Mouse (Mus musculus): Measurements from ENCODE around the gene Inhbe.

Gene Inhbe

DNA sequence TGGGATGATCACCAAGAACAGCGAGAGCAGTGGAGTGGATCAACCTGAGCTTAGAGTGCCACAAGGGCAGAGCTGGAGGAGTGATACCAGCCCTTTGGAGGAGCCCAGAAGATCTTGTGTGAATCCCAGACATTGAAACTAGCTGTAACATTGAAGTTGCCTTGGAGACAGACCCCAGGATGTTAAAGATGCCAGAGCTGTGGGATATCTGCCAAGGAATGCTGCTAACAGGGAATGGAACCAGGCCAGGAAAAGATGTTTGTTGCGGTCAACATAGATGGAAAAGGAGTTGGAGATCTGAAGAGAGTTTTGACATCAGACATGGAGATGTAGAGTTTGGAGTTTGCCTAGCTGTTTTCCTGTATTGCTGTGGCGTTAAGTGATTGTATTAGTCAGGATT, 8.0 kb downstream of the Inhbe start:
- no peak for DNase-seq (ENCODE audit: low spot score in 2 of 2)

DNA sequence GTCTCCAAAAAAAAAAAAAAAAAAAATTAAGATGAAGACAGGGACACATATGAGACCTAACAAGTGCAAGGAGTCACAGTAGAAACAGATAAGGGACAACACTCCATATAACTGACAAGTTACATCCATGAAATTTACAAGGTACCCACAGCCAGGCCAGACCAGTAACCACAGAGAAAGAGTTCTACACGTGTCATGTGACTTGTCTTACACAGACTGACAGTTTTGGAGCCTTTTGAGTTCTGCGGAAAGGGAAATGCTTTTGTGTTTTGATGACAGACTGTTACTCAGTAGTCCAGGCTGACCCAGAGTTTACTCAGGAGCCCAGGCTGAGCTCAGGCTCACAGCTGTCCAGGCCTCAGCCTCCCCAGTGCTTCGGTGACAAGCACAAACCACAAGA, 11.2 kb downstream of the Inhbe start:
- DNase-seq (ENCODE audit: low spot score in 2 of 2), result no peak

DNA sequence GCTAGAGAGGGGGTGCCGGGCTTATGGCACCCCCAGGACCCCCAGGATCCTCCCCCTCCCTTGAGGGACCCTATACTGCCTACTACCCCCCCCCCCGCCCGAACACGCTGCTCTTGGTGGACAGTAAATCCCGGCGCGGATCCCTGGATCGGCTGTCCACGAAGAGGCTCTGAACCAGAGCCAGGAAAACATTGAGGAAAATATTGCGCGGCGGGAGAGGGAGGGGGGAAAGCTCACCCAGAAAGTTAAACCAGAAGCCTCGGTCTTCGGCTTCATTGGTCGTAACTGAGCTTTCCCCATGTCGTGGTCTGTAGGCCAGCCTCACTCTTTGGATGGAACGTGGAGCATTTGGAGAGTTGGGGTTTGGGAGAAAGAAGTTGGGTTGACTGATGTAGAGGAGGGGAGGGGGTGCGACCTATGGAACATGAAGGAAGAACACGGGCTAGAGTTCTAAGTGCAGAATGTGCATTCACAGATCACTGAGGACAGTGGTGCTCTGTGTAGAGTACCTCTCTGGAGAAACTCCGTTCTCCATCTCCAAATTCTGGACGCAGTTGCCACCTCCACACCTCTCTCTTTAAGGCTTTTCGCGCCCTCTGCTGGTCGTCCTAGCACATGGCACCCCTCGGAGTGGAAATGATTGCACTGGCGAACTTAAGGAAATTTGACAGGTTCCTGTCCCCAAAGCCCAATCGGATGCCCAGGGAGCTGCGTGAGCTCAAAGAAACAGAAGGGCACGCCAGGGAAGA, 12.1 kb downstream of the Inhbe start, which contains the start of gene Gli1:
TSS of gene Gli1 (minus strand) at position 84 of the 749 bp plus-strand sequence.
- peak; percentile 59 to 76 for DNase-seq (ENCODE audit: low spot score in 2 of 2)

DNA sequence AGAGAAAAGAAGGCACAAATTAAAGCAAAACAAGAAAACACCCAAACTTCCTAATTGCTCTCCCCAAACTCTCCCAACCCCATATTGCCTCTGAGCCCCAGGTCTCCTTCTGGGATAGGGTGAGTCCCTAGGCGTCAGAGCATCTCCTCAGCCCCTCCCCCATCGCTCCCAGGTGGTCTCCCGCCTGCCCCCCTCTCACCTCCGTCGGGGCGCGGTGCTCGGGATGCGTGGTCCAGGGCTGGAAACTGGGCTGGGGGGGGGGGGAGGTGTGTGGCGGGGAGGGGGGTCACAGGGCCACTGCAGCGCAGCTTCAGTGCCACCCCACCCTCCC, 12.9 kb downstream of the Inhbe start:
- DNase-seq (ENCODE audit: low spot score in 2 of 2), result no peak

DNA sequence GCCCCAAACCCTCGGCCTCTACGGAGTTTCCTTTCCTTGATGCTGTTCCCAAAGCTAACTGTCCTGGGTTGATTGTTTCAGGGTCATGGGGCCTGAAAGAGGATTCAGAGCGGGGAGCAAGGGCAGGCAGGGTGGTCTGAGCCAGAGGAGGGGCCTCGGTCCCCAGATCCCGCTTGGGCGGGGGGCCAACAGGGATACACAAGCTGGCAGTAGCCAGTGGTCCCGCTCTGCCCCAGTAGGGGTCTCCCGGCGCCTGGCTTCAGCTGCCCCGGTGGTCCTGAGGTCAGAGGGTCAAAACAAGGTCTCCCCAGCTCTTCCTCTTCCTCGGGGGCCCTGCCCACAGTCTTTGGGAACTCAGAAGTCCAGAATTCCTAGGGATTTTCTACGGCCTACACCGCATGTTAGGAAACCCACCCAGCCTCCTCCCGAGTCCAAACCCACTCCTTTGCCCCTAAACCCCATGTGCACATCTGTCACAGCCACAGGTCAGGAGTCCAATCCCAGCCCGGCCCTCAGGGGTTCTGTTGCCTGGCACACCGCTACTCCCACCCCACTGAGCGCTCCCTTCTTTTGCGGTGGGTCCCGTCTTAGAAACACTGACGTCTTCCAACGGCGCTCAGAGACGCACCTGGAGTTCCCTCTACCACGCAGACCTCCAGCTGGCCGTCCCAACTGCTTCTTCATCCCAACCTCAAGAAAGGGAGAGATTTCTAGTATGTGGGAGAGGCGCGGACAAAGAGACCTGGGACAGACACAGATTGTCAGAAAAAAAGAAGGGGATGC, 13.4 kb downstream of the Inhbe start:
- no peak for DNase-seq (ENCODE audit: low spot score in 2 of 2)

DNA sequence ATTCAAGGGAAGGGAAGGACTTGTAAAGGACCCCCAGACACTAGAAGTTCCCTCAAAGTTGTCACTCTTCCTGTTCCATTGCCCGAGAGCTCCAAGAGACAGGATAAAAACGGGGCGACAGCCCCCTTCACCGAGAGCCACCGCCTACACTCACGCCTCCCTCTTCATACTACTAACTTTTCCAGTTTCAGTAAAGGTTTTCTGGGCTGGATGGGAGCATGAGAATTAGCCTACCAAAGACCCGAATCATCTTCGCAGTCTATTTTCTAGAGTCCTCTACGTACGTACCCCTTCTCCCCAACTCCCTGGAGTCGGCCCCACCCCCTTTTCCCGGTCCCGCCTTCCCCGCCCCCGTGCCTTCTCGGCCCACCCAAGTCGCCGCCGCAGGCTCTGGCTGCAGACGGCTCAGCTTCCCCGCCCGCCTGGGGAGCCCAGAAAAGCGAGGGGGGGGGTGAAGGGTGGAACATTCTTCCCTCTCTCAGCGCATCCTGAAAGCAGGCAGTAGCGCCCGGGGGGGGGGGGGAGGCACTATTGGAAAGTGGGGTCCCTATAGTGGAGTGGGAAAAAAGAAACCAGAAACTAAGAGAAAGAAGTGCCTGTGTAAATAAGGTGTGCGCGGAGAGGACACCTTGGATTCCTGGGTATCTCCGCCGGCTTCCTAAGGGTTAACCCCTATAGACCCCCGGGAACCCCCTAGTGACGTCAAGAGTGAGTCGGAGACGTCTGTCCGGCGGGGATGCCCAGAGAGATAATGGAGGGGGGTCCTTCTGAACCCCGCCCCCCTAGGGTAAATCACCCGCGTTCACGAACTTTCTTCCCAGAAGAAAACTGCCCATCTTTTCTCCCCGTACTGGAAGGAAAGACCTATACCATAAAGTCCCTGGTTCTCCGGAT, 14.3 kb downstream of the Inhbe start:
- no peak for DNase-seq (ENCODE audit: low spot score in 2 of 2)

DNA sequence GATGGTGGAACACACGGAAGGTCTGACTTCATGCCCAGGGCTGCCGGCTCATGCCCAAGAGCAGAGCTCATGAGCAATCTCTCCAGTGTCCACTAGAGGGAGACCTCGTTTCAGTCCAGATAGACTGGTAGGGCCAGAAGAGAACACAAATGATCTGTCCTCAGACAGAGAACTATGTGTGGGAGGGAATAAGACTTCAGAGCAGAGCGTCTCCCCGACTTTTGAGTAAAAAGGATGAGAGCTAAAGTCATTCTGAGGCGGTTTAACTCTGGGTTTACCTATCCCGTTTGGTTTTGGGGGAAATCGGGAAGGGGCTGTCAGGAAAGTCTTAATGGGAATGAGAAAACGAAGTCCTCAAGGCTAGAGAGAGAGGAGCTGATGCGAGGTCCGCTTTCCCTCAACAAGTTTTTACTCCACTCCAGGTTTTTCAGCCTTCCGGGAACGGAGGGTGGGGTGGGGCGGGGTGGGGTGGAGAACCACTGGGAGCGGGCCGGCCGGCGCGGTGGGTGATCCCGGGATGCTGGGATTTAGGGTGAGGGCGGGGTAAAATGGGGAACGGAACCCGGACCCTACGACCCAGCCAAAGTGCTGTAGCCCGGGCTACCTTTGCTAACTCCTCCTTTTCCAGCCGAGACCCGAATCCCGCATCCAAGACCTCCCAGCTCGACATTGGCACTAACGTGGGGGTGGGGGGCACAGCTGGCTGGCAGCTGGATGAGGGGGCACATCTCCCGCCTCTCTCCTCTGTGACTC, 15.1 kb downstream of the Inhbe start:
- peak; percentile 63 to 85 for DNase-seq (ENCODE audit: low spot score in 2 of 2)

DNA sequence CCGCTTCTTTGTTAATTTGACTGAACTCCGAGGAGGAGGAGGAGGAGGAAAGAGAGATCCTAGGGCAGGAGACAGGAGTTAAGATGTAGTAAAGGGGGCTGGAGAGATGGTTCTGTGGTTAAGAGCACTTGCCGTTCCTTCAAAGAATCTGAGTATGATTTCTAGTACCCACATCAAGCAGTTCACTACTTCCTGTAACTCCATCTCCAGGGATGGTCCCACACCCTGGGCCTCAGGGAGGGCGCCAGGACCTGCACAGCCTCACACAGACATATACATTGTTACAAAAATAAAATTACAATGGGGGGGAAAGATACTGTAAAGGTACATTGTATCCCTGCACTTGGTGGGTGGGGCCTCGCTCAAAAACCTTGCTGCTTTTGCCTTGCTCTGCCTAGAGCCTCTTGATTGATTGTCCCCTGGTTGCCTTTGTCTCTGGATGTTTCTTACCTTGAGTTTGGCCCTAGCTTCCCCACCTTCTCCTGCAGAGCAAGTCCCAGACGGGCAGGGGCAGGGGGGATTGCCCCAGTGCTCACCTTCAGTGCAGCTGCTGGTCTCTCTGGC, 16.6 kb downstream of the Inhbe start:
- no peak for DNase-seq (ENCODE audit: low spot score in 2 of 2)

DNA sequence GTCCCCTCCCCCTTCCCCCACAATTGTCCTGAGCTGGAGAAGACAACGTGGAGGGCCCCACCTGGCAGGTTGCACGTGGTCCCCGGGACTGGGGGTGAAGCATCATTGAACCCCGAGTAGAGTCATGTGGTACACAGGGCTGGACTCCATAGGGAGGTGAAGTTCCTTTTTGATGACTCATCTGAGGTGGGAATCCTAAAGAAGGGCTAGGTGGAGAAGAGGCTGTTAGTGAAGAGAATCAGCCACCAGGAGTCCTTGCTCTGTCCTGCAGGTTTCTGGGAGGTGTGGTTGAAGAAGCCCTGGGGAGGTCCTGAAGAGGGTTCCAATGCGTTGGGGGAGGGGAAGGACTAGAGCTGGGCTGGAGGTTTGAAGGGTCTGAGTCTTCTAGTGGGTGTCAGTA, 17.3 kb downstream of the Inhbe start:
- no peak for DNase-seq (ENCODE audit: low spot score in 2 of 2)

DNA sequence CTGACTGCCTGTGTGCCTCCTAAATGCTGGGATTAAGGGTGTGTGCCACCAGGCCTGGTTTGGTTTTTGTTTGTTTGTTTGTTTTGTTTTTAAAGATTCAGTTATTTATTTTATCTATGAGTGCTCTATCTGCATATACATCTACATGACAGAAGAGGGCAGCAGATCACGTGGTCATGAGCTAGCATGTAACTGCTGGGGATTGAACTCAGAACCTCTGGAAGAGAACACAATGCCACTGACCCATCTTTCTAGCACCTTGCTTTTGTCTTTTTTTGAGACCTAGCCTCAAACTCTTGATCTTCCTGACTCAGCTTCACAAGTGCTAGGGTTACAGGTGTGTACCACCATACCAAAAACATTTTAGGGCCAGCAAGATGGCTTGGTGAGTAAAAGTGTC, 18.9 kb downstream of the Inhbe start:
- DNase-seq (ENCODE audit: low spot score in 2 of 2), result no peak

DNA sequence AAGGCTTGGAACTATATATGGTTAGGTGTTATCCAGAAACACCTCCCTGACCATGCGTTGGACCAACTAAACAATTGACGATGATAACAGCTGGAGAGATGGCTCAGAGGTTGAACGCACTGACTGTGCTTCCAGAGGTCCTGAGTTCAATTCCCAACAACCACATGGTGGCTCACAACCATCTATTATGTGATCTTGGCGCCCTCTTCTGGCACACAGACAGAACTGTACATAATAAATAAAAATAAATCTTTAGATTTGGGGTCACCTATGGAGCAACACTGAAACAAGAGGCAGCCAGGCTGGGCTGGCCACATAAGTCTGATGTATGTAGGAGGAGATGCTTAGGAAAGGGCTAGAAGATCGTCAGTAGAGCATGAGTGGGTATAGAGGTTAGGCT, 21.1 kb downstream of the Inhbe start:
- DNase-seq (ENCODE audit: low spot score in 2 of 2), result no peak

DNA sequence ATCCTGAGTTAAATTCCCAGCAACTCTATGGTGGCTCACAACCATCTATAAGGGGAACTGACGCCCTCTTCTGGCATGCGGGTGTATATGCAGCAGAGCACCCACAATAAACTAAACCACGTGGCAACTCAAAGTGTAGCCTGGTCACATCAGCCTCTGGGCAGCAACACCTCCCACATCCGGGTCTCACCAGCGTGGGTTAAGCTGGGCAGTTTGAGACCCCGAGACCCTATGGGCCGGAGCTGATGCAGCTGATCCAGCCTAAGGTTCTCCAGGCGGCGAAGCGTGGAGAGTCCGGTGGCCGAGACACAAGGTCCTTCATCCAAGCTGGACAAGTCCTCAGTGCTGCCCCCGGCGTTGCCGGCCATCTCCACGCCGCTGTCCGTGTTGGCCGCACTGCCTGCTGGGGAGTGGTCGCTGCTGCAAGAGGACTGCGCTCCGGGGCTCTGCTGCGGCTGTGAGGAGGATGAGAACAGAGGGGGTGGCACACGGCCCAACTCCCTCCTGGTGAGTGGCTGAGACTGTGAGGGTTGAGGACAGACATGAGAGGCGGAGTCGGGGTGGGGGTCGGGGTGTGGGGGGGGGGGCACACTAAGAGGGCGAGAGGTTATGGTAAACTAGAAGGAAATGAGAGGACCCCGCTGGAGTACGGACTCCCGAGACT, 21.9 kb downstream of the Inhbe start:
- no peak for DNase-seq (ENCODE audit: low spot score in 2 of 2)

DNA sequence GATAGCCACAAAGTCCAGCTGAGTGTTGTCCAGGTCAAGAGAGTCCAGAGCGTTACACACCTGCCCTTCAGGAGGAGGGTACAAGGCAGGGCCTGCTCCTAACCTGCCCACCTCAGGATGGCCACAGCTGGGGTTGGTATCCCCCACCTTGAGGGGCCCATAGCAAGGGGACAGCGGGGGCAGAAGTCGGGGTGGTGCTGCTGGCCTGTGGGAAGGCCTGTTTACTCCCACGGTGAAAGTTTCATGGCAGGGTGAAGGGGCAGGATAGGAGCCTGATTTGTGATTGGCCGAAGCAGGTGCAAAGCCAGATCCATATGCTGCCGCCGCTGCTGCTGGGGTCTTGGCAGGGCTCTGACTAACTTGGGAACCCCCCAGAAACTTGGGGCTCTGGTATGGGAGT, 24.0 kb downstream of the Inhbe start:
- no peak for DNase-seq (ENCODE audit: low spot score in 2 of 2)

DNA sequence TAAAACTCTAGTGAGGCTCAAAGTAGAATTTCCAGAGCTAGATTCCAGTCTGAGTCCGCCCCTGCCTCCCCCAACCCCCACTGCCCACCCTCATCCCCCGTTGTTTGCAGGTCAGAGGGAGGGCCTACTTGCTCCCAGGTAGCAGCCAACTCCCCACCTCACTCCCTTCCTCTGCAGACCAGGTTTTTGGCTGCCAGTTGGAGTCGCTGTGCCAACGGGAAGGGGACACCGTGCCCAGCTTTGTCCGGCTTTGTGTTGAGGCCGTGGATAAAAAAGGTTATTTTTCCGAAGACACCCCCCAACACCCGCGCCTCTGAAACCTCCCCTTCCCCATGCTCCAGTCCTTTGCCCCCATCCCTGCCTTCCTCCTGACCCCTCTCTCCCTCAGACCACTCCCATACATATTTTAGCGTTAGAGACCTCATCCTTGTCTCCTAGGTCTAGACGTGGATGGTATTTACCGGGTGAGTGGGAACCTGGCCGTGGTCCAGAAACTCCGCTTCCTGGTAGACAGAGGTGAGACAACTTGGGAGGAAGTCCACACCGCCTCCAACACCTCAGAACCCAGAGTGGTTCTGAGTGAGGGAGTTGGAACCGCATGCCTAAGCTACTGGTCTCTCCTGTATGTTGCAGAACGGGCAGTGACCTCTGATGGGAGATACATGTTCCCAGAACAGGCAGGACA, 26.6 kb downstream of the Inhbe start:
- no peak for DNase-seq (ENCODE audit: low spot score in 2 of 2)

DNA sequence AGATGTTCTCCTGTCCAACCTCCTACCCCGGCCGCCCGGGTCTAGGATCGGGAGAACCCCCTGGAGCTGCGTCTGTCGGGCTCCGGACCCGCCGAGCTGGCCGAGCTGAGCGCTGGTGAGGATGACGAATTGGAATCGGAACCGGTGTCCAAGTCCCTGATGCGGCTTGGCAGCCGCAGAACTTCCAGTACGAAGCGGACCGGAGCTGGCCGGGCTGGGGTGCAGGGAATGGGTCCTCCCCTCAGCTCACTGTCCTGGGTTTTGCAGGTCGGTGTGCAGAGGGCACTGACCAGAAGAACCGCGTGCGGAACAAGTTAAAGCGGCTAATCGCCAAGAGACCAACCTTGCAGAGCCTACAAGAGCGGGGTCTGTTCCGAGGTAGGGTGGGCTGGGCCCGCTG, 27.4 kb downstream of the Inhbe start:
- DNase-seq (ENCODE audit: low spot score in 2 of 2), result no peak

DNA sequence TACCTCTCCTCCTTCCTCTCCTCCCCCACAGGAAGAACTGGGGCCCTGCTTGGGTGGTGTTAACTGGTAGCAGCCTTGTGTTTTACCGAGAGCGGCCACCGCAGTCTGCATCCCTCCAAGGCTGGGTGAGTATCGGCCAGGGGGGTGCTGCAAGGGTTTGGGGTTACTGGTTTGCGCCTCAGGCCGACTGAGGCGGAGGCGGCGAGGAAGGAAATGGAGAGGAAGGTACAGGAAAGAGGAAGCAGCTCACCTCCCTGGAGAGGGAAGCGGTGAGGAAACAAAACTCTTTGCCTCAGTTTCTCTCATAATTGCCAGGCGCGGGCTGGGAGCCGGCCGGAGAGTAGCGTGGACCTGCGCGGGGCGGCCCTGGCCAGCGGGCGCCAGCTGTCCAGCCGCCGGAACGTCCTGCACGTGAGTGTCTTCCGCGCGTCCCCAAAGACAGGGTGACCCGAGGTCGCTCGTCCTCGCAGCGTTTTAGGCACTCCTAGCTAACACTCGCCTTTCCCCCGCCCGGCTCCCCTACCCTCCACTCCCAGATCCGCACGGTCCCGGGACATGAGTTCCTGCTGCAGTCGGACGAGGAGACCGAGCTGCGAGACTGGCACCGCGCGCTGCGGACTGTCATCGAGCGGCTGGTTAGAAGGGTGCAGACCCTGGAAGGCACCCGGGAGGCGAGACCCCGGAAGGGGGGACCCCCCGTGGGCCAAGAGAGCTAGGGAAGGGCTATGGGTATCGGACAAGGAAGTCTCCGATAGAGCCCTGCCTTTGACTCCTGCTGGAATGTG, 28.0 kb downstream of the Inhbe start:
- DNase-seq (ENCODE audit: low spot score in 2 of 2), result no peak

DNA sequence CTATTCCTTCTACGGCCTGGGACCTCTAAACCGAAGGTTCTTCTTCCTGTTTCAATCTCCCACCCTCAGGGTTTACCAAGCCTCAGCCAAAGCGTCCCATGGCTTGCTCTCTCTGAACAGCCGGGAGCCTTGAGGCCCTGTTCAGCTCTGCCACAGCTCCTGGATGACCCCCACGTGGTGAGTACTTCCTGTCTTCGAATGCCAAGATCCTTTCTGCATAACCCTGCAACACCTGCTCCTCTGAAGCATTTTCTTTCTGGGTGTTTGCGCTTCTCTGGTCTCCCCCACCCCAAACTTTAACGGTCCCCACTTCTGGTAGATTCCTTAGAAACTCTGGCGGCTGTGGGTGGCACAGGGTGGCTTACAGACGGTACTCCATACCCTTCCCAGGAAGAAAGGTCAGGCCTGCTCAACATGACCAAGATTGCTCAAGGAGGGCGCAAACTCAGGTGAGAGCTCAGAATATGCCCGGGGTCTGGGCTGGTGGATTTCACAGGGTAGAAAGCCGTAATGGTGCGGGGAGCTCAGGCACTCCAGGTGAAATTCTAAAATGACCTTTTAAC, 28.7 kb downstream of the Inhbe start:
- no peak for DNase-seq (ENCODE audit: low spot score in 2 of 2)

DNA sequence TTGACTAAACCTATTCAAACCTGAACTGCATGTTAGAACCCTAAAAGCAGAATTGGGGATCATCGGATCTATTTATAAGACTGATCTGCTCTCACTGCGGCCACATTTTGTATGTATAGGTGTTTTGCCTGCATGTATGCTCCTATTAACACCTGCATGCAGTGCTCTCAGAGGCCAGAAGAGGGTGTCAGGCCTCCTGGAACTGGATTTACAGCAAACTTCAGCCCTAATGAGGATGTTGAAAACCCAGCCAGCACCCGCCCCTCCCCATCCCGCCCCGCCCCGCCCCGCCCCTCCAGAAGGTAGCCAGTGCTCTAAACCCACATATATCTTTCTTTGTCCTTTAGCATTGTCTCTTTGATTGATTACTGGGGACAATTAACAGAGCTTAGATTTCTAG, 29.7 kb downstream of the Inhbe start:
- peak; percentile 62 to 73 for DNase-seq (ENCODE audit: low spot score in 2 of 2)
